Comparison of ENCODE assay signal across 16 mouse cellular contexts in genomic region chr19:47306128-47306916, GRCm38 (mm10).
DNase-seq lines count a peak whose midpoint lies in the region; ATAC-seq and TF ChIP-seq lines count a peak whose summit lies in the region.
"Had no signal": no experiment of that assay in that cellular context is flagged by ENCODE, and none has a peak within 500 bp of the region (broad histone marks: within the 10 kb centered on the region; RNA-seq: fewer than 3 reads in every experiment).

No protein-coding gene starts in this region.

- intact Hi-C loops in gastrocnemius, adult 2 months (cut with DNase I), result no loop called here
- intact Hi-C loops in gastrocnemius, postnatal 14 days (cut with DNase I; ENCODE audit: low total_unique reads), result no loop called here

- ATAC-seq in kidney, postnatal 0 days (replicated peaks; ENCODE audit: low FRiP score, low read depth), result no peak
- ATAC-seq in stomach, postnatal 0 days (ENCODE audit: low FRiP score, low TSS enrichment), result no peak
- ATAC-seq: forebrain, postnatal 0 days; hindbrain, postnatal 0 days had no signal

- H3K4me3 ChIP-seq in gastrocnemius, adult 2 months, result no peak overlapping the region
- H3K4me3 ChIP-seq in kidney, postnatal 0 days (replicated peaks; ENCODE audit: low read depth, low read length), result no peak overlapping the region
- H3K4me3 ChIP-seq in stomach, postnatal 0 days (ENCODE audit: low read depth, low read length), result no peak overlapping the region
- H3K4me3 ChIP-seq: embryonic facial prominence, embryonic 13.5 days; forebrain, embryonic 12.5 days; heart, embryonic 13.5 days; hindbrain, embryonic 12.5 days had no signal

- WGBS in kidney, postnatal 0 days, result 75% methylated on average over 14 of the region's 14 CpGs
- 77% methylated on average over 14 of the region's 14 CpGs for WGBS in stomach, postnatal 0 days

- no peak for TF ChIP-seq EP300 in stomach, postnatal 0 days (optimal IDR thresholded peaks at IDR 0.05)

- peaks cover 30% of the 10 kb centered on the region for H3K4me1 ChIP-seq in kidney, postnatal 0 days (replicated peaks; ENCODE audit: insufficient read depth, low read length)
- peaks cover 21% of the 10 kb centered on the region for H3K4me1 ChIP-seq in stomach, postnatal 0 days (replicated peaks; ENCODE audit: control insufficient read depth, insufficient read depth)

- H3K9ac ChIP-seq in kidney, postnatal 0 days (ENCODE audit: low read depth, low read length), result no peak overlapping the region
- H3K9ac ChIP-seq in stomach, postnatal 0 days (ENCODE audit: low read length), result no peak overlapping the region
- H3K9ac ChIP-seq: embryonic facial prominence, embryonic 13.5 days; forebrain, embryonic 12.5 days; forebrain, postnatal 0 days; heart, embryonic 13.5 days; hindbrain, embryonic 12.5 days had no signal

- H3K4me2 ChIP-seq in kidney, postnatal 0 days (ENCODE audit: low read length), result no peak overlapping the region
- H3K4me2 ChIP-seq in stomach, postnatal 0 days (replicated peaks; ENCODE audit: low read depth), result no peak overlapping the region
- H3K4me2 ChIP-seq: embryonic facial prominence, embryonic 13.5 days; forebrain, embryonic 12.5 days; heart, embryonic 13.5 days; hindbrain, embryonic 12.5 days had no signal

- no peaks in the 10 kb centered on the region for H3K9me3 ChIP-seq in kidney, postnatal 0 days (replicated peaks; ENCODE audit: low read length)
- H3K9me3 ChIP-seq in stomach, postnatal 0 days (ENCODE audit: control insufficient read depth, low read length), result no peaks in the 10 kb centered on the region
- H3K9me3 ChIP-seq: embryonic facial prominence, embryonic 13.5 days; forebrain, embryonic 12.5 days; heart, embryonic 13.5 days; hindbrain, embryonic 12.5 days had no signal

- no peaks in the 10 kb centered on the region for H3K27me3 ChIP-seq in kidney, postnatal 0 days (ENCODE audit: insufficient read depth, low read length)
- H3K27me3 ChIP-seq in stomach, postnatal 0 days (ENCODE audit: control insufficient read depth, insufficient read depth, low read length), result no peaks in the 10 kb centered on the region
- H3K27me3 ChIP-seq: embryonic facial prominence, embryonic 13.5 days; forebrain, embryonic 12.5 days; heart, embryonic 13.5 days; hindbrain, embryonic 12.5 days had no signal

- DNase-seq in gastrocnemius, adult 2 months, result no peak
- no peak for DNase-seq in gastrocnemius, postnatal 14 days
- peak; percentile 67 for DNase-seq in kidney, postnatal 0 days (ENCODE audit: low spot score)
- no peak for DNase-seq in kidney, adult 9 months
- DNase-seq in kidney, postnatal 10 days, result peak; percentile 69
- no peak for DNase-seq in stomach, postnatal 0 days (ENCODE audit: low spot score)
- DNase-seq in lung, postnatal 14 days, result no peak
- DNase-seq: forebrain, postnatal 0 days; gastrocnemius, postnatal 36 days; heart, adult 11 months; heart, postnatal 36 days had no signal

- no peak for TF ChIP-seq CTCF in gastrocnemius, adult 2 months (IDR thresholded peaks at IDR 0.05)
- TF ChIP-seq CTCF in kidney, postnatal 0 days (IDR thresholded peaks at IDR 0.05; ENCODE audit: low read depth), result no peak
- no peak for TF ChIP-seq CTCF in stomach, postnatal 0 days (IDR thresholded peaks at IDR 0.05; ENCODE audit: low read depth)

- 0 out of 2 replicates have a peak overlapping the region, but pooled peaks have one; percentile 2 for H3K27ac ChIP-seq in gastrocnemius, adult 2 months
- H3K27ac ChIP-seq in kidney, postnatal 0 days, result peak overlapping the region; percentile 27; the same call in 1 of the 2 replicates
- 0 out of 2 replicates have a peak overlapping the region, but pooled peaks have one; percentile 24 for H3K27ac ChIP-seq in stomach, postnatal 0 days (replicated peaks)
- H3K27ac ChIP-seq: embryonic facial prominence, embryonic 13.5 days; forebrain, embryonic 12.5 days; heart, embryonic 13.5 days; hindbrain, embryonic 12.5 days; hindbrain, postnatal 0 days had no signal

- peaks cover 19% of the 10 kb centered on the region; the same call in 1 of the 2 replicates for H3K36me3 ChIP-seq in kidney, postnatal 0 days (ENCODE audit: insufficient read depth, low read length)
- H3K36me3 ChIP-seq in stomach, postnatal 0 days (ENCODE audit: control insufficient read depth, insufficient read depth, low read length), result peaks cover 6% of the 10 kb centered on the region
- H3K36me3 ChIP-seq: forebrain, embryonic 12.5 days; hindbrain, embryonic 12.5 days had no signal

Comparison
In these comparisons a context has a peak if more than half of its experiments do, and no peak if none do; other contexts are left out.
1. DNase-seq: peak in kidney, postnatal 0 days (single experiment) and kidney, postnatal 10 days (single experiment); none in gastrocnemius, adult 2 months (single experiment), gastrocnemius, postnatal 14 days (single experiment), kidney, adult 9 months (single experiment), stomach, postnatal 0 days (single experiment) and lung, postnatal 14 days (single experiment).
2. Peak in every context shown above with its lines, with median percentiles within 50 percentile points of each other: H3K27ac ChIP-seq.